In the genomic region with DNA sequence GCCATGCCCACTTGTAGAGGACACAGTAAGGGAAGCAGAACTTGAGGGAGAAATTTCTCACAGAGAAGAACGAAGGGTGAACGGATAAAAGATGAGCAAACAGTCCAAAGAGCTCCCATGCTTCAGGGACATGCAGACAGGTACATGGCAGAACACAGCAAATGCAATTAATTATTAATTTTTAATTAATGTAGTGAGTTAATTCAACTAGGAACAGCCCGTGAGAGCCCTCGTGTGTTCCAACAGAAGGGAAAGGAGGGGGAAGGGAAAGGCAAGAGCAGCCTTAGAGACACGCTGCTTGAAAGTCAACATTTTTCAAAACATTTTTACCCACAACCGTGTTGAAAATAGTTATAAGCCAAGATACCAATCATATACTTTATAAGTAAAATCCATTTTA, we compare ENCODE assay signal across 25 mouse cellular contexts.
"Had no signal": no experiment of that assay in that cellular context is flagged by ENCODE, and none has a peak within 500 bp of the region (broad histone marks: within the 10 kb centered on the region; RNA-seq: fewer than 3 reads in every experiment).

No protein-coding gene starts in this region.

- H3K36me3 ChIP-seq: limb, embryonic 10.5 days; limb, embryonic 13.5 days; liver, embryonic 12.5 days; liver, embryonic 15.5 days; lung, embryonic 15.5 days; midbrain, embryonic 10.5 days; neural tube, embryonic 12.5 days; neural tube, embryonic 15.5 days; stomach, embryonic 15.5 days had no signal

- H3K9me3 ChIP-seq: limb, embryonic 10.5 days; limb, embryonic 13.5 days; liver, embryonic 12.5 days; liver, embryonic 15.5 days; lung, embryonic 15.5 days; midbrain, embryonic 10.5 days; neural tube, embryonic 12.5 days; neural tube, embryonic 15.5 days; stomach, embryonic 15.5 days had no signal

- H3K9ac ChIP-seq: limb, embryonic 13.5 days; liver, embryonic 12.5 days; liver, embryonic 15.5 days; lung, embryonic 15.5 days; neural tube, embryonic 12.5 days; neural tube, embryonic 15.5 days; stomach, embryonic 15.5 days had no signal

- H3K27me3 ChIP-seq: limb, embryonic 13.5 days; liver, embryonic 12.5 days; liver, embryonic 15.5 days; lung, embryonic 15.5 days; megakaryocyte, embryonic 14.5 days; neural tube, embryonic 12.5 days; neural tube, embryonic 15.5 days; stomach, embryonic 15.5 days had no signal

- H3K27ac ChIP-seq: hindbrain, postnatal 0 days; limb, embryonic 10.5 days; limb, embryonic 13.5 days; liver, embryonic 12.5 days; liver, embryonic 15.5 days; lung, embryonic 15.5 days; midbrain, embryonic 10.5 days; neural tube, embryonic 12.5 days; neural tube, embryonic 15.5 days; stomach, embryonic 15.5 days had no signal

- H3K4me3 ChIP-seq: layer of hippocampus, adult 2 months; limb, embryonic 10.5 days; limb, embryonic 13.5 days; liver, embryonic 12.5 days; liver, embryonic 15.5 days; lung, embryonic 15.5 days; megakaryocyte, embryonic 14.5 days; midbrain, embryonic 10.5 days; neural tube, embryonic 12.5 days; neural tube, embryonic 15.5 days; stomach, embryonic 15.5 days had no signal

- DNase-seq: layer of hippocampus, adult 9-11 months; liver; lung, adult 18-20 months; lung, postnatal 10 days; lung, postnatal 36 days; midbrain, embryonic 14.5 days; right cerebral cortex, adult 18-20 months; right cerebral cortex, postnatal 14 days; right cerebral cortex, postnatal 4 days; spleen, adult 18-20 months; thymus, postnatal 36 days had no signal

- H3K4me1 ChIP-seq: limb, embryonic 10.5 days; limb, embryonic 13.5 days; liver, embryonic 12.5 days; liver, embryonic 15.5 days; lung, embryonic 15.5 days; midbrain, embryonic 10.5 days; neural tube, embryonic 12.5 days; neural tube, embryonic 15.5 days; stomach, embryonic 15.5 days had no signal

- H3K4me2 ChIP-seq: limb, embryonic 13.5 days; liver, embryonic 12.5 days; liver, embryonic 15.5 days; lung, embryonic 15.5 days; neural tube, embryonic 12.5 days; neural tube, embryonic 15.5 days; stomach, embryonic 15.5 days had no signal

- ATAC-seq: hindbrain, postnatal 0 days; inflammation-experienced regulatory T-cells, adult 6 months; intestine, embryonic 16.5 days; liver, embryonic 12.5 days had no signal
